Mouse (Mus musculus) thymus, adult 18-20 months (tissue): ENCODE data around the gene Cebpg.

Source experiments
- DNase-seq, 2 experiments: peaks; one replicate each; pipeline ENCODE4 v3.0.0; 2022; ENCODE audit warnings: mixed read lengths in 2 of 2

Cebpg gene

GRCm38 (mm10) chr7:35056436-35056864 is at the start of gene Cebpg:
Gene Cebpg, minus strand, starts transcription at chr7:35056573.
- DNase-seq = peak; percentile 92

- no peak for DNase-seq
Observed at GRCm38 (mm10) chr7:35099528-35099927, 43.2 kb upstream of the Cebpg start.

- DNase-seq = no peak
Observed at GRCm38 (mm10) chr7:35098777-35099176, 42.4 kb upstream of the Cebpg start.

GRCm38 (mm10) chr7:35094975-35095678 is 38.8 kb upstream of the Cebpg start:
- DNase-seq = no peak

DNA sequence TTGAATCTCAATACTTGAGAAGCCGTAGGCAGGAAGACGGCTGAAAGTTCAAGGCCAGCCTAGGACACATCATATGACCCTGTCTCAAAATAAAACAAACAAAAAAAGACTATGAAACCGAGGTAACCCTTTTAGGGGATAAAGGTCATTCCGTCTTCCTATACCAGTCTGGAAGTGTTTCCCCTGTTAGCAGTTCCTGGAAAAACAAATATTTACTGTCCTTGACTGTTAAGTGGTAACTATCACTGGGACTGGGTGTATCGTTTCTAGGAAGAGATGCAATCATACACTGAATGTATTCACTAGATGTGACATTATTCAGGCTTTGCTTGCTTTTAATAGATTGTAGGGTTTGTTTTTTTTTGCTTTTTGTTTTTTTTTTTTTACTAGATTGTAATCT is 34.2 kb upstream of the Cebpg start:
- no peak for DNase-seq

DNA sequence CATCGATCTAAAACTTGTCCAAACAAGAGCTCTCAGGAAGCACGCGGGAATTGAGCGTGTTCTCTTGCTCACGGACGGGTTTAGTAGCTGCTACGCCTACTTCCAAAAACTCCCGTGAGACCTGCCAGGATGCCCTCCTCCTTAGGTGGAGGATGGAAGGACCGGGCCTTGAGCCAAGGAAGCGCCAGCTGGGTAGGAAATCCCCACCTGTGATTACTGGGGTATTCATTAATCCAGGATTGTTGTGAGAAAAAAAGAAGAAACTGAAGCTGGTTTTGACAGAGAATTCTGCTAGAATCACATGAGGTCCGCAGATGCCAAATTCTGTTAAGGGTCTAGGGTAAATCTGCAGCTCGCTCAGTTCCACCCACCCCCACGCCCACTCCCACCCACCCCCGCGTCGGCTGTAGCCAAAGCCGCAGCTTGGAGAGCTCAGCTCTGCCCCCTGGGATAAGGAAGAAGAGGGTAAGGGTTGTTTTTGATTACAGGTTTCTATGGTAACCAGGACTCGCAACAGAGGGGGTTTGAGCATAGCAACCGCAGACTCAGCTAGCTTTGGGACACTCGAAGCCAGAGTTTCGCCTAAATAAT is 30.0 kb upstream of the Cebpg start:
- DNase-seq = no peak

- DNase-seq = no peak
Observed at GRCm38 (mm10) chr7:35084565-35085360, 28.4 kb upstream of the Cebpg start.

GRCm38 (mm10) chr7:35081406-35082104 is 25.2 kb upstream of the Cebpg start:
- no peak for DNase-seq

- DNase-seq = no peak
Observed at GRCm38 (mm10) chr7:35080843-35081338, 24.5 kb upstream of the Cebpg start.

DNA sequence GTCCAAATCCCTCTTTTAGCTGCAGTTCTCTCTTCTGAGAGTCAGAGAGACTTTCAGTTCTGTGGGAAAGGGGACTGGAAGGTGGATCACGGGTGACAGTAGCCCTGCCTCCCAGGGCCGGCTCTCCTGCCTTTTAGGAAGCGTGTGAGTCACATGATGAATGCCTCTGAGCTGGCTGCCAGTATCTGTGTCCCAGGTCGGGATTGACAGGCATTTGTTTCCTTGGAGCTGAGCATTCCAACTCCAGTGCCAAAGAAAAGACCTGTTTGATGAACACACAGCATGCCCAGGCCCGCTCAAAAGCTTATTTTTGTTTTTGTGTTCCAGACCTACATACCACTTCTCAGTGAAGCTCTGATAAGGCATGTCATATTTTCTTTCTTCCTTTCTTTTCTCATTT is 20.3 kb upstream of the Cebpg start:
- no peak for DNase-seq

DNA sequence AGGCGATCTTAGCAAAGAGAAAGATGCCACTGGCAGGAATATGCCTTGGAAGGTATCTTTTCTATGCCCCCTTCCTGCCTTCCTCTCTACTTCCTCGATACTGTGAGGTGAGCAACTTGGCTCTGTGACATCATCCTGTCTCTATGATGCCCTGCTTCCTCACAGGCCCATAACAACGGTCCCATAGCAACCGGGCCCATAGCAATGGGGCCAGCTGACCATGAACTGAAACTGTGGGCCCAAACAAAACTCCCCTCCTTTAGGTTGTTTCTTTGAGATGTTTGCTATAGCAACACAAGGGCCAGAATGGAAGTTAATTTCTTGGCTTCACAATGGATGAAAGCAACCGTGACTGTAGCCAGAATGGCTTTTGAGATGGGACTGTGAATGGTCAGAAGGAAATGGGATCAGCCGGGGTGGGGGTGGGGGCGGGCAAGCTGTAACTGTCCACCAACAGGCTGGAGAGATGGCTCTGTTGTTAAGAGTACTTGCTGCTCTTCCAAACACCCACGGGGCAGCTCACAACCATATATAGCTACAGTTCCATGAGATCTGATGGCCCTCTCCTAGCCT is 10.4 kb upstream of the Cebpg start:
- no peak for DNase-seq

- DNase-seq = no peak
Observed at GRCm38 (mm10) chr7:35065958-35066357, 9.6 kb upstream of the Cebpg start.

DNA sequence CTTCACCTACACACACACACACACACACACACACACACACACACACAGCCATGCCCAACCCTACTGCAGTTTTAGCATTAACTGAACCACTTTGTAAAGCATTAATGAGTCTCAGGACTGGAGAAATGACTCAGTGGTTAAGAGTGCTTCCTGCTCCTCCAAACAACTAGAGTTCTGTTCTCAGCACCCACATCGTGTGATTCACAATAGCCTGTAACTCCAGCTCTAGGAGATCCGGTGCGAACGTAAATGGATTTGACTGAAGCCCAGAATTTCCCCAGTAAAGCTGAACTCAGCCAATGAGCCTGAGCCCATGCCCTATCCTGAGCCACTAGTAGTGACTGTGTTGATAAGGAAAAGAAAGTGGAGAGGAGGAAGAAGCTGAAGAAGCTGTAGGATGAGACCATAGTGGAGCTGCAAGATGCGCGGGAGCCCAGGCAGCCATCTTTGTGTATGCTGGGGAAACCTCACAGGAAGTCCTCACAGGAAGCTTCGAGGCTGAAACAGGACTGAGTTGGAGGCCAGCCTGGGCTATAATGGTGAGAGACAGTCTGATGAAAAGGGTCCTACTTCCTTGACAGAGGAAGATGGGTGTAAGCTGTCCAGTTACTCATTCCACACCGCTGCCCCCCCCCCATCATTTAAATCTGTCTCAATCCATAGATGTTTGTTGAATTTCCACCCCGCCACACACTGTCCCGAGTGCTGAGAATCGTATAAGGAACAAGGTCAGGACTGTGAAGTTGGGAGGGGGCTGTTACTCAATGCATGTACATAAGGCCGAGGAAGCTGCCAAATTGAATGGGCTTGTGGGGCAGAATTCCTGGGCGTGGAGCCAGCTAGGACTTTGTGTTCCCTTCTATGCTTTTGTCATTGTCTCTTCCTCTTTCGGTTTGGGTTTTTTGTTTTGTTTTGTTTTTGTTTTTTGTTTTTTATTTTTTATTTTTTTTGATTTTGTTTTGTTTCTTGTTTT is 8.2 kb upstream of the Cebpg start:
- DNase-seq = no peak

- no peak for DNase-seq
Observed at GRCm38 (mm10) chr7:35059467-35059866, 3.1 kb upstream of the Cebpg start.

GRCm38 (mm10) chr7:35058329-35058728 is 2.0 kb upstream of the Cebpg start:
- no peak for DNase-seq

GRCm38 (mm10) chr7:35057569-35057968 is 1.2 kb upstream of the Cebpg start:
- DNase-seq = no peak

GRCm38 (mm10) chr7:35056999-35057398 is 626 bp upstream of the Cebpg start:
- DNase-seq = no peak

GRCm38 (mm10) chr7:35055619-35056435 is 546 bp downstream of the Cebpg start:
- DNase-seq = peak; percentile 41 to 43

- DNase-seq = no peak
Observed at GRCm38 (mm10) chr7:35054977-35055618, 1.3 kb downstream of the Cebpg start.

DNA sequence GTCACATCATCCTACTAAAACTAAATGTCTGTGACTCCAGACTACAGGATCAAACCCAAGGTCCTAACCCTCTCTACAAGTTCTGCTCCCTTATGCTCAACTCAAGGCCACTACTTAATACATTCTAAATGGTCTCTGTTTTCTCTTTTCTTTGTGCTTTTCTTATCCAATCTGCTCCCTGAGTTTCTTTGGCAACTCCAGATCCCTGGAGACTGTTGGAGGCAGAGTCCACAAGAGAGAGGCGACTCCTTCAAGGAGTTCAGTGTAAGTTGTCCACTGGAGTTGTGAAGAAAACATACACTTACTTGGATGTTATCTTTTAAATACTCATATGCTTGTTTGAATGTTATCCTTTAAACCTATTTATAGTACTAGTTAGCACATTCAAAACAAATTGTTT is 2.1 kb downstream of the Cebpg start:
- no peak for DNase-seq
